In genomic region chr7:46340295-46340694, GRCm38 (mm10) we compare ENCODE assay signal across 25 mouse cellular contexts. TPM values are rescaled to one million over a fixed set of nuclear protein-coding genes. Genes with fewer than 3 reads are reported as not detected.
"Had no signal": no experiment of that assay in that cellular context is flagged by ENCODE, and none has a peak within 500 bp of the region (broad histone marks: within the 10 kb centered on the region; RNA-seq: fewer than 3 reads in every experiment).

No protein-coding gene starts in this region.

- H3K4me3 ChIP-seq: intestine, embryonic 15.5 days; layer of hippocampus, adult 2 months; limb, embryonic 12.5 days; limb, embryonic 15.5 days; midbrain, embryonic 12.5 days; midbrain, embryonic 15.5 days; neural tube, embryonic 12.5 days; neural tube, embryonic 15.5 days had no signal

- H3K27ac ChIP-seq: intestine, embryonic 15.5 days; layer of hippocampus, adult 2 months; limb, embryonic 12.5 days; limb, embryonic 15.5 days; liver, embryonic 14.5 days; macrophage; midbrain, embryonic 12.5 days; midbrain, embryonic 15.5 days; neural tube, embryonic 12.5 days; neural tube, embryonic 15.5 days had no signal

- H3K27me3 ChIP-seq: intestine, embryonic 15.5 days; limb, embryonic 12.5 days; limb, embryonic 15.5 days; midbrain, embryonic 12.5 days; midbrain, embryonic 15.5 days; neural tube, embryonic 12.5 days; neural tube, embryonic 15.5 days had no signal

- H3K4me2 ChIP-seq: intestine, embryonic 15.5 days; limb, embryonic 12.5 days; limb, embryonic 15.5 days; liver, embryonic 11.5 days; lung, embryonic 14.5 days; midbrain, embryonic 12.5 days; midbrain, embryonic 15.5 days; neural tube, embryonic 12.5 days; neural tube, embryonic 15.5 days had no signal

- H3K36me3 ChIP-seq: intestine, embryonic 15.5 days; limb, embryonic 12.5 days; limb, embryonic 15.5 days; midbrain, embryonic 12.5 days; midbrain, embryonic 15.5 days; neural tube, embryonic 12.5 days; neural tube, embryonic 15.5 days had no signal

- H3K9me3 ChIP-seq: intestine, embryonic 15.5 days; limb, embryonic 12.5 days; limb, embryonic 15.5 days; midbrain, embryonic 12.5 days; midbrain, embryonic 15.5 days; neural tube, embryonic 12.5 days; neural tube, embryonic 15.5 days had no signal

- DNase-seq: kidney, adult 18-20 months; kidney, postnatal 14 days; layer of hippocampus, adult 9-11 months; liver, postnatal 0 days; lung, embryonic 14.5 days; right cerebral cortex, postnatal 25 days; thymus, adult 18-20 months; thymus, postnatal 36 days had no signal

- H3K4me1 ChIP-seq: intestine, embryonic 15.5 days; limb, embryonic 15.5 days; midbrain, embryonic 12.5 days; midbrain, embryonic 15.5 days; neural tube, embryonic 12.5 days; neural tube, embryonic 15.5 days had no signal

- ATAC-seq: intestine, embryonic 15.5 days; liver, postnatal 0 days; lung, postnatal 0 days; midbrain, embryonic 15.5 days had no signal

- H3K9ac ChIP-seq: intestine, embryonic 15.5 days; limb, embryonic 12.5 days; limb, embryonic 15.5 days; liver, embryonic 14.5 days; liver, postnatal 0 days; lung, embryonic 14.5 days; midbrain, embryonic 12.5 days; midbrain, embryonic 15.5 days; neural tube, embryonic 12.5 days; neural tube, embryonic 15.5 days had no signal

RNA-seq across cellular contexts. Expression of gene Myod1, which starts 36.0 kb away (rescaled TPM):
- total RNA-seq: layer of hippocampus, postnatal 25 days; left cerebral cortex, adult 18-20 months; megakaryocyte, adult 5-6 weeks had no signal
- polyA plus RNA-seq: large intestine, adult 2 months; liver, postnatal 0 days; lung, postnatal 0 days; macrophage; midbrain, embryonic 12.5 days; small intestine, adult 2 months had no signal

RNA-seq across cellular contexts. Expression of gene Kcnc1, which starts 56.0 kb away (rescaled TPM):
- polyA plus RNA-seq: liver, postnatal 0 days; macrophage had no signal
